Mouse (Mus musculus) hindbrain, postnatal 0 days (tissue): Measurements from ENCODE around the gene Dram1. TPM values are rescaled to one million over a fixed set of nuclear protein-coding genes. Genes with fewer than 3 reads are reported as not detected.

Experiments used
- ATAC-seq: fragments of 200-750 bp; cut with Nextera tagmentation; 2 replicates; pipeline ENCODE4 v1.8.0; 2017; ENCODE audit warnings: mild to moderate bottlenecking, moderate TSS enrichment, moderate library complexity
- DNase-seq: peaks from one replicate; pipeline ENCODE4 v3.0.0-alpha.2; 2015; ENCODE audit warnings: low spot score
- H3K27ac ChIP-seq: fragments of 300-500 bp; sonication (generic); 2 replicates; pipeline ENCODE4 v1.5.1; 2014; ENCODE audit warnings: mild to moderate bottlenecking
- H3K27me3 ChIP-seq: fragments of 300-500 bp; sonication (generic); 2 replicates; pipeline ENCODE4 v1.6.1; 2014; ENCODE audit warnings: low read length, mixed read lengths; ENCODE audit not compliant: insufficient read depth
- H3K36me3 ChIP-seq: fragments of 300-500 bp; sonication (generic); 2 replicates; pipeline ENCODE4 v1.6.1; 2014; ENCODE audit warnings: low read length, mixed read lengths; ENCODE audit not compliant: insufficient read depth
- H3K4me1 ChIP-seq: fragments of 300-500 bp; sonication (generic); 2 replicates; pipeline ENCODE4 v1.6.1; 2014; ENCODE audit warnings: antibody characterized with exemption, low read length, mixed read lengths; ENCODE audit not compliant: insufficient read depth
- H3K4me2 ChIP-seq: fragments of 300-500 bp; sonication (generic); 2 replicates; pipeline ENCODE4 v1.6.1; 2014; ENCODE audit warnings: low read depth, mild to moderate bottlenecking, low read length, moderate library complexity, mixed read lengths
- H3K4me3 ChIP-seq: fragments of 300-500 bp; sonication (generic); 2 replicates; pipeline ENCODE4 v1.5.1; 2014; ENCODE audit warnings: low read length
- H3K9ac ChIP-seq: fragments of 300-500 bp; sonication (generic); replicated peaks from 2 replicates; pipeline ENCODE4 v1.6.1; 2014; ENCODE audit warnings: mild to moderate bottlenecking, low read length, moderate library complexity, mixed read lengths
- H3K9me3 ChIP-seq: fragments of 300-500 bp; sonication (generic); 2 replicates; pipeline ENCODE4 v1.6.1; 2016; ENCODE audit warnings: low read length, mixed read lengths
- CTCF ChIP-seq: IDR thresholded peaks from 2 replicates; pipeline ENCODE4 v1.5.1; 2016; ENCODE audit warnings: antibody characterized with exemption, control low read depth, low read depth
- WGBS: fragments of 180-500 bp; shearing (Covaris S2); extraction: QIAGEN DNeasy Blood & Tissue Kit; methylation state at CpG from one replicate; pipeline ENCODE4 v1.1.7; 2014; 5-methylcytosine and 5-hydroxymethylcytosine counted together
- polyA plus RNA-seq: library from polyadenylated mRNA; unstranded; fragments of >200 nt; fragmentation: Nextera tagmentation; extraction: Ambion mirVana; gene quantifications from 2 replicates; pipeline ENCODE4 v1.2.1, GENCODE M21; 2015
- total RNA-seq: library from RNA; depleted of rRNA; stranded (reverse); fragments of >200 nt; gene quantifications from 2 replicates; pipeline ENCODE4 v1.2.3, GENCODE M21; 2014; rRNA removed

Dram1 gene
- total and polyA plus RNA-seq, 2 experiments from 2014 or later = 0.42 to 0.51 TPM

DNA sequence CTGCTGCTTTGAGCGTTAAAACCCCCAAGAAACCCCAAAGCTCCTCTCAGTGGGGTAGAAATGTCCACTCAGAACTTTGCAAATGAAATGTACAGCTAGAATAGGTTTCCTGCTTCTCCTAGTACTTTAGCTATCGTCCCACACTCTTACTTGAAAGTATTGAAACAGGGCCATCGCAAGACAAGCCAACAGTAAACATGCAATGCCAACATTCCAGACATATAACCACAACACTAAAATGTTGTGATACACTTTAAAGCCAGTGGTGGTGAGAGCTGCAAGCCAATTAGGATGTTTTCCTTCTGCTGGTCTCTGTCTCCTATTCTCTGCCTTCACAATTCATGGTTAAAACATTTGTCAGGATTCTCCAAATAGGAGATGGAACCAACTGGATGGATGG, 97.2 kb downstream of the Dram1 start:
- ATAC-seq (no peak), DNase-seq (no peak)
- WGBS = 85% methylated on average over 3 of the region's 3 CpGs
- Histone ChIP-seq H3K4me1 (no peaks in the 10 kb centered on the region), H3K4me3 (no peak overlapping the region), H3K36me3 (no peaks in the 10 kb centered on the region), H3K27ac (no peak overlapping the region), H3K9ac (no peak overlapping the region), H3K9me3 (no peaks in the 10 kb centered on the region), H3K27me3 (no peaks in the 10 kb centered on the region), H3K4me2 (no peak overlapping the region)
- no peak for TF ChIP-seq CTCF

DNA sequence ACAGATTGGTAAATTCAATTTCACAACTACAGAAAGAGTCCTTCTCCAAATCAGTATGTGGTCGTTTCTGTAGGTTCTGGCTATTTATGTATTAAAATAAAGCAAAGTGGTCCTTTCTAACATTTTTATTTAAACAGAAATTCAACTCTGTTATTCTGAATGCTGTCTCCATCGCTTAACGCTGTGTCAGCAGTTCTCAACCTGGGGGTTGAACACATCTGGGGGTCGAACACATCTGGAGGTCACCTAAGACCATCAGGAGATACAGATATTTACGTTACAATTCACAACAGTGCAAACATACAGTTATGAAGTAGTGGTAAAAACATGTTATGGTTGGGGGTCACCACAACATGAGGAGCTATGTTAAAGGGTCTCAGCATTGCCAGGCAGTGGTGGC, 104.8 kb downstream of the Dram1 start:
- DNase-seq (no peak), ATAC-seq (no peak)
- H3K36me3 ChIP-seq = no peaks in the 10 kb centered on the region
- H3K9ac ChIP-seq = no peak overlapping the region
- H3K4me2 ChIP-seq = no peak overlapping the region
- H3K4me1 ChIP-seq = no peaks in the 10 kb centered on the region
- 83% methylated on average over 5 of the region's 5 CpGs for WGBS
- H3K27me3 ChIP-seq = no peaks in the 10 kb centered on the region
- H3K27ac ChIP-seq = no peak overlapping the region
- H3K9me3 ChIP-seq = no peaks in the 10 kb centered on the region
- TF ChIP-seq CTCF = no peak
- no peak overlapping the region for H3K4me3 ChIP-seq

Other genes with a start within 250 kb of the Dram1 start
- gene Parpbp, start 232.1 kb downstream of the Dram1 start, total RNA-seq = 3.3 and 5.5 TPM in 2 replicates
- 1.3 and 1.6 TPM in 2 replicates for gene Parpbp, start 232.1 kb downstream of the Dram1 start, polyA plus RNA-seq
- 8.9 and 10.6 TPM in 2 replicates for gene Nup37, start 232.1 kb downstream of the Dram1 start, total RNA-seq
- gene Nup37, start 232.1 kb downstream of the Dram1 start, polyA plus RNA-seq = 17.8 and 21.7 TPM in 2 replicates
- gene Washc3, start 178.0 kb downstream of the Dram1 start, total RNA-seq = 11.6 and 14.7 TPM in 2 replicates
- gene Washc3, start 178.0 kb downstream of the Dram1 start, polyA plus RNA-seq = 45.0 and 45.8 TPM in 2 replicates
- 40.5 and 41.2 TPM in 2 replicates for gene Gnptab, start 52 bp upstream of the Dram1 start, total RNA-seq
- gene Gnptab, start 52 bp upstream of the Dram1 start, polyA plus RNA-seq = 17.9 and 19.0 TPM in 2 replicates
- gene Sycp3, start 80.5 kb upstream of the Dram1 start, total RNA-seq = not detected in 2 replicates
- 0.47 and 0.50 TPM in 2 replicates for gene Sycp3, start 80.5 kb upstream of the Dram1 start, polyA plus RNA-seq
- gene Chpt1, start 125.0 kb upstream of the Dram1 start, total RNA-seq = 24.2 and 39.3 TPM in 2 replicates
- 40.4 and 45.2 TPM in 2 replicates for gene Chpt1, start 125.0 kb upstream of the Dram1 start, polyA plus RNA-seq
- 5.5 and 6.2 TPM in 2 replicates for gene Mybpc1, start 226.1 kb upstream of the Dram1 start, total RNA-seq
- gene Mybpc1, start 226.1 kb upstream of the Dram1 start, polyA plus RNA-seq = 3.7 and 4.2 TPM in 2 replicates